Mouse (Mus musculus) erythroblast, embryonic 14.5 days (primary cell): ENCODE measurements at regions not wholly inside any gene's neighbourhood (a gene's known extent, or its start where the extent isn't known, plus 50 kb on each side); places are given as distances from the start of the nearest gene placed in this dataset.

Source experiments
- H3K27me3 ChIP-seq: 2 replicates; pipeline ENCODE4 v1.6.1; 2012; ENCODE audit warnings: inconsistent platforms; ENCODE audit not compliant: control insufficient read depth
- H3K36me3 ChIP-seq: 2 replicates; pipeline ENCODE4 v1.6.1; 2012; ENCODE audit warnings: mild to moderate bottlenecking, inconsistent platforms; ENCODE audit not compliant: control insufficient read depth
- H3K4me1 ChIP-seq: 2 replicates; pipeline ENCODE4 v1.6.1; 2012; ENCODE audit warnings: inconsistent platforms; ENCODE audit not compliant: control insufficient read depth
- H3K4me3 ChIP-seq: replicated peaks from 2 replicates; pipeline ENCODE3; 2012; ENCODE audit warnings: moderate library complexity, mild to moderate bottlenecking, inconsistent platforms
- H3K9me3 ChIP-seq: 2 replicates; pipeline ENCODE4 v1.6.1; 2012; ENCODE audit warnings: low read length, inconsistent platforms, mixed read lengths; ENCODE audit not compliant: control insufficient read depth
- GATA1 ChIP-seq: IDR thresholded peaks from 2 replicates; pipeline ENCODE4 v1.6.1; 2012; ENCODE audit warnings: low read length, inconsistent platforms, mixed read lengths
- TAL1 ChIP-seq: IDR thresholded peaks from 3 replicates; pipeline ENCODE4 v1.6.1; 2012; ENCODE audit warnings: low read length, inconsistent platforms, mixed read lengths

DNA sequence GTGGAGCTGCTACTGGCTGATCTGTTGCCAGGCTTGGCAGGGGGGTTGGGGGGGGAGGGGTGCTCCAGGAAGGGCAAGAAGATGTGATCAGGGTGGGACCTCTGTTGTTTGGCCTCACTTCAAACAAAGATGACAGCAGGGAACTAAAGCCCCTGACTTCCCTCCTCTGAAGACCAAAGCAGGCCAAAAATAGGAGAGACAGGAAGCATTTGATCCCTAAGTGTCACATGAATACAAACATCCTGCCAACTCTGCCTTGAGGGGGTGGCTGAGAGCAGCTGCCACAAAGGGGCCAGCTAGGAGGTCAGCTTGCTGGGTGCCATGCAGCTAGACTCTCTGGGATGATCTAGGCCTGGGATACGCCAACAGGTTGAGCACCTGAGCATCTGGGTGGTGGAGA, 56.3 kb upstream of the Lmo2 start:
- H3K36me3 ChIP-seq: peaks cover 81% of the 10 kb centered on the region
- H3K9me3 ChIP-seq: no peaks in the 10 kb centered on the region
- TF ChIP-seq GATA1 (no peak), TAL1 (no peak)
- H3K27me3 ChIP-seq: no peaks in the 10 kb centered on the region
- peaks cover 92% of the 10 kb centered on the region for H3K4me1 ChIP-seq
- peak overlapping the region; percentile 67 for H3K4me3 ChIP-seq

DNA sequence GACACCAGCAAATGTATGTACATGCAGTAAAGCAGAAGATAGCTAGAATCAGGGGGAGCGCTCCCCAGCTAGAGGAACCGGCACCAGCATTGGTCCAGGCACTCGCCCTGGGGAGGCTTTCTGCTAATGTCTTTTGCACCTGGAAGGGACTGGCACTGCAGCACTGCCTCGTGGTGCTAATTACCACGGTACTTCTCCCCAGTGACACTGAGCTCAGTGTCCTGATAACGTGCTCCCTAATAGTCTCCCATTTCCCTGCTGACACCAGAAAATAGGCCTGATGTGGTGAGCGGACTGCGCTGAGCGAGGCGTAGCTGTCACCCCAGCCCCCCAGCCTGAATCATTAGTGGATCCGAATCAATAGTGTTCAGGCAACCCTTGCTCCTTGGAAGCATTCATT, 55.0 kb upstream of the Lmo2 start:
- Histone ChIP-seq H3K27me3 (no peaks in the 10 kb centered on the region), H3K4me3 (peak overlapping the region; percentile 4), H3K36me3 (peaks cover 94% of the 10 kb centered on the region), H3K9me3 (no peaks in the 10 kb centered on the region), H3K4me1 (peaks cover 85% of the 10 kb centered on the region)
- TF ChIP-seq GATA1: no peak
- no peak for TF ChIP-seq TAL1

DNA sequence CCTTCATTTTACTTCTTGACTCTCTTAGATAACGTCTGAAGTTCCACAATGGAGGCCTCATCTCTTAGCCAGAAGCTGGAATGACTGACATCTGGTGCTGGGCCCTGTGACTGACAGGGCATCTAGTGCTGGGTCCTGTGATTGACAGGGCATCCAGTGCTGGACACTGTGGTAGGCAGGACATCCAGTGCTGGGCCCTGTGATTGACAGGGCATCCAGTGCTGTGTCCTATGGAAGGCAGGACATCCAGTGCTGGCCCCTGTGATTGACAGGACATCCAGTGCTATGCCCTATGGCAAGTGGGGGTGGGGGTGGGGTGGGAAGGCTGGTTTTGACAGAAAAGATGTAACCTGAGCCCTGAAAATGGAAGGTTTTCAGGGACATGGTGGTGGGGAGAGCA, 52.1 kb upstream of the Lmo2 start:
- Histone ChIP-seq H3K4me1 (peaks cover 77% of the 10 kb centered on the region), H3K27me3 (no peaks in the 10 kb centered on the region), H3K36me3 (peaks cover 100% of the 10 kb centered on the region), H3K9me3 (no peaks in the 10 kb centered on the region), H3K4me3 (no peak overlapping the region)
- TF ChIP-seq TAL1 (no peak), GATA1 (no peak)

DNA sequence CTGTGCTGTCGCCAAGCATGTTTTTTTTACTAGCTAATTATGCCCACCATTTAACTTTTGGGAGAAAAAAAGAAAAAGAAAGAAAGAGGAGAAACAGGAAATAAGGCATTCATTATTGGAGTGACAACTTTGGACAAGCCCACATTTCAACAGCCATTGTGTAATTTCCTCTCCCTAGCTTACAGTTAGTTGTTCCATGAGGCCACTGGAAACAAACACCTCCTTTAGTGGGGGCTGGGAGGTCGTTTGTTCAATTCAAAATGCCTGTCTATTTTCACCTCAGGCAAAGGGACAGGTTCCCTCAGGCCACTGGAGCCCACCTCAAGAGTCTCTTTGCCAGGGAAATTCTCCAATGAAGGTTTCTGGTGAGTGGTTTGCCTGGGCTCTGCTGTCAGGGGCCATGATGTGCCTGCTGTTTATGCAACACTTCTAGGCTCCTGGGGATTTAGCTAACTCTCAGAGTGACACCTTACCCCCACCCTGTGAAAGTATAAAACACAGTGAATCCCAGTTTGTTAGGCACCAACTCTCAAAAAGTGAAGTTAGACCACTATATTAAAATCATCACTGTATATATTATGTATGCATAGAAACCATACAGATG, 51.1 kb upstream of the Lmo2 start:
- H3K27me3 ChIP-seq: no peaks in the 10 kb centered on the region
- H3K4me1 ChIP-seq: peaks cover 72% of the 10 kb centered on the region
- no peaks in the 10 kb centered on the region for H3K9me3 ChIP-seq
- TF ChIP-seq TAL1 (no peak), GATA1 (no peak)
- peaks cover 100% of the 10 kb centered on the region for H3K36me3 ChIP-seq
- no peak overlapping the region for H3K4me3 ChIP-seq
